Mouse (Mus musculus): Measurements from ENCODE around the gene 4632433K11Rik. TPM values are rescaled to one million over a fixed set of nuclear protein-coding genes. Genes with fewer than 3 reads are reported as not detected.

Gene 4632433K11Rik
- polyA plus RNA-seq, 1 experiment from 2014 or later, result not detected

DNA sequence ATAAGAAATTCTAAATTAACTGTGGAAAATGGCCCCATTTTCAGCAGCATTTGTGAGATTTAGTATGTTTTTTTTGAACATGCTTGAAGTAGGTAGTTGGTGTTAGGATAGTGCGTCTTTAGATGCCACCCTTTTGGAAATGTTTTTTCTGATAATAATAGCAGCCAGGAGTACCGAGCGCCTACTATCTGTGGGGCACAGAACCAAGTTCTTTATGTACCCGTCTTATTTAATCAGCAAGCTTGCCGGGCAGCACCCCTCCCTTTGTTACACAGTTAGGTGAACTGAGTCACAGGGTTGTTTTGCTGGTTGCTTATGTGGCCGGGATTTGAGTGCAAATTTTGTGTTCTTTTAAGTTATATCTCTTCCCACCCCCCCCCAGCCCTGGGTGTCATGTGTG, 47.3 kb downstream of the 4632433K11Rik start:
- H3K36me3 ChIP-seq, result peaks cover 30% of the 10 kb centered on the region
- peak overlapping the region; percentile 100 for H3K9ac ChIP-seq
- H3K4me1 ChIP-seq (replicated peaks), result peaks cover 36% of the 10 kb centered on the region
- H3K4me2 ChIP-seq, result peak overlapping the region; percentile 86
- peak overlapping the region; percentile 100 for H3K4me3 ChIP-seq
- H3K9me3 ChIP-seq, result no peaks in the 10 kb centered on the region
- H3K27ac ChIP-seq (replicated peaks), result no peak overlapping the region
- no peaks in the 10 kb centered on the region for H3K27me3 ChIP-seq
- no peak for ATAC-seq (ENCODE audit: low FRiP score, low read depth)
- WGBS, result 78% methylated on average over 6 of the region's 6 CpGs

DNA sequence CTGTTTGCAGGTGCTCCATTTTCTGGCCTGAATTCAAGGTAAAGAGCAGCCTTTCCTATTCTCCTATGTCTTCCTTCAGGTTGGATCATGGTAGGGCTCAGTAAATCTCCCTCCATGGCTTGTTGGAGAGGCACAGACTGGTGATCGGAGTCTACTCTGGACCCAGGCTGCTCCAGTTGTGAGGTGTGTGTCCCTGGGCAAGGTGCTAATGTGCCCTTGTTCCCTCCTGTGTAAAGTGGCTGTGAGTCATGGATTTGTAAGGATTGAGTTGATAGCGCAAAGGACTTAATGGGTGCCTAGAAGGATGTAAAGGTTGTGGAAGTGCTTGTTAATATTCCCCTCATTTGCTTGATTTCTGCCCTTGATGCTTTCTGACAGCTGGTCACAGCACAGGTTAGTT, 48.0 kb downstream of the 4632433K11Rik start:
- no peak for ATAC-seq (ENCODE audit: low FRiP score, low read depth)
- Histone ChIP-seq H3K4me2 (peak overlapping the region; percentile 86), H3K9me3 (no peaks in the 10 kb centered on the region), H3K9ac (no peak overlapping the region), H3K36me3 (peaks cover 23% of the 10 kb centered on the region), H3K4me3 (no peak overlapping the region), H3K27me3 (no peaks in the 10 kb centered on the region), H3K4me1 (replicated peaks) (peaks cover 36% of the 10 kb centered on the region), H3K27ac (replicated peaks) (no peak overlapping the region)
- 96% methylated on average over 2 of the region's 2 CpGs for WGBS

DNA sequence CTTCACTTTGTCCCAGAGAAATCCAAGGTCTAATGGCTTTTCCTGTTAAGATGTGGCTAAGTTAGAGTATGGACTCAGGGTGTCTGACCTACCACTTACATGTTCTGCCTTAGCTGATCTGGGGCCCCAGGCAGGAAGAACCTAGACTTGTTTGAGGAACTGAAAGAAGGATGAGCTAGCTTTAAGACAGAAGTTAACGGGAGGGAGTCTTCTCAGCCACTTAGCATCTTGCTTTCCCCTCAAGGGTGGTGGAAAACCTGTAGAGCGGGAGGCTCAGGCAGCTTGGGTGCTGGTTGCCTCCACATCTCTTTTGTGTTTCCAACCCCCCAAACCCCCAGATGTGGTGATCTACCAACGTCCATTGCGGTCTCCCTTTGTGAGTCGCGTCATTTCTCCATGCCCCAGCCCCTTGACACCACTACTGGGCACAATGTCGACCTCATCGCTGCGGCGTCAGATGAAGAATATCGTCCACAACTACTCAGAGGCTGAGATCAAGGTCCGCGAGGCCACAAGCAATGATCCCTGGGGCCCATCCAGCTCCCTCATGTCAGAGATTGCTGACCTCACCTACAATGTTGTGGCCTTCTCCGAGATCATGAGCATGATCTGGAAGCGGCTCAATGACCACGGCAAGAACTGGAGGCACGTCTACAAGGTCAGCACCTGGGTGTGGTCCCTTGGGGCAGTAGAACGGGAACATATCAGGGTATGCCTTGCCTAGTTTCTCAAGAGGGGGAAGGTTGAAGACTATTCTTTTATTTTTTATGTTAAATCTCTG, 49.6 kb downstream of the 4632433K11Rik start:
- no peak overlapping the region for H3K4me2 ChIP-seq
- no peaks in the 10 kb centered on the region for H3K27me3 ChIP-seq
- no peaks in the 10 kb centered on the region for H3K9me3 ChIP-seq
- no peak for ATAC-seq (ENCODE audit: low FRiP score, low read depth)
- WGBS, result 94% methylated on average over 18 of the region's 18 CpGs
- no peak overlapping the region for H3K4me3 ChIP-seq
- peaks cover 11% of the 10 kb centered on the region for H3K36me3 ChIP-seq
- H3K4me1 ChIP-seq (replicated peaks), result peaks cover 36% of the 10 kb centered on the region
- no peak overlapping the region for H3K9ac ChIP-seq
- H3K27ac ChIP-seq (replicated peaks), result no peak overlapping the region

Other genes starting within 250 kb of the 4632433K11Rik start
- gene Tmem238, start 244.5 kb upstream of the 4632433K11Rik start, polyA plus RNA-seq (2015; fragmentation: Nextera tagmentation; extraction: Ambion mirVana), result 5.9 and 6.3 TPM in 2 replicates
- gene Rpl28, start 241.2 kb upstream of the 4632433K11Rik start, polyA plus RNA-seq (2015; fragmentation: Nextera tagmentation; extraction: Ambion mirVana), result 212 and 228 TPM in 2 replicates
- 269 and 295 TPM in 2 replicates for gene Ube2s, start 221.5 kb upstream of the 4632433K11Rik start, polyA plus RNA-seq (2015; fragmentation: Nextera tagmentation; extraction: Ambion mirVana)
- gene Shisa7, start 189.4 kb upstream of the 4632433K11Rik start, polyA plus RNA-seq (2015; fragmentation: Nextera tagmentation; extraction: Ambion mirVana), result 10.8 and 12.8 TPM in 2 replicates
- 3.2 and 4.1 TPM in 2 replicates for gene Isoc2b, start 163.9 kb upstream of the 4632433K11Rik start, polyA plus RNA-seq (2015; fragmentation: Nextera tagmentation; extraction: Ambion mirVana)
- gene Isoc2a, start 157.0 kb upstream of the 4632433K11Rik start, polyA plus RNA-seq (2015; fragmentation: Nextera tagmentation; extraction: Ambion mirVana), result 0.75 and 0.77 TPM in 2 replicates
- 0.45 and 0.47 TPM in 2 replicates for gene Gm36210, start 127.6 kb upstream of the 4632433K11Rik start, polyA plus RNA-seq (2015; fragmentation: Nextera tagmentation; extraction: Ambion mirVana)
- gene Zfp628, start 118.9 kb upstream of the 4632433K11Rik start, polyA plus RNA-seq (2015; fragmentation: Nextera tagmentation; extraction: Ambion mirVana), result 3.5 and 4.2 TPM in 2 replicates
- 35.3 and 35.8 TPM in 2 replicates for gene Nat14, start 112.1 kb upstream of the 4632433K11Rik start, polyA plus RNA-seq (2015; fragmentation: Nextera tagmentation; extraction: Ambion mirVana)
- 1.2 and 1.3 TPM in 2 replicates for gene Ssc5d, start 108.3 kb upstream of the 4632433K11Rik start, polyA plus RNA-seq (2015; fragmentation: Nextera tagmentation; extraction: Ambion mirVana)
- 0.12 and 0.18 TPM in 2 replicates for gene Sbk2, start 69.7 kb upstream of the 4632433K11Rik start, polyA plus RNA-seq (2015; fragmentation: Nextera tagmentation; extraction: Ambion mirVana)
- gene Sbk3, start 63.0 kb upstream of the 4632433K11Rik start, polyA plus RNA-seq (2015; fragmentation: Nextera tagmentation; extraction: Ambion mirVana), result 0.49 and 0.62 TPM in 2 replicates
- 60.3 and 66.8 TPM in 2 replicates for gene Zfp579, start 38.0 kb upstream of the 4632433K11Rik start, polyA plus RNA-seq (2015; fragmentation: Nextera tagmentation; extraction: Ambion mirVana)
- 8.1 and 9.2 TPM in 2 replicates for gene Zfp524, start 19.7 kb upstream of the 4632433K11Rik start, polyA plus RNA-seq (2015; fragmentation: Nextera tagmentation; extraction: Ambion mirVana)
- gene Fiz1, start 19.4 kb upstream of the 4632433K11Rik start, polyA plus RNA-seq (2015; fragmentation: Nextera tagmentation; extraction: Ambion mirVana), result 41.9 and 44.6 TPM in 2 replicates
- 1.2 TPM in 1 of 2 replicates, not detected in the other for gene Gm44973, start 18.6 kb upstream of the 4632433K11Rik start, polyA plus RNA-seq (2015; fragmentation: Nextera tagmentation; extraction: Ambion mirVana)
- gene Zfp865, start 13.7 kb upstream of the 4632433K11Rik start, polyA plus RNA-seq (2015; fragmentation: Nextera tagmentation; extraction: Ambion mirVana), result 6.0 and 7.5 TPM in 2 replicates
- 58.8 and 65.2 TPM in 2 replicates for gene Ccdc106, start 13.6 kb upstream of the 4632433K11Rik start, polyA plus RNA-seq (2015; fragmentation: Nextera tagmentation; extraction: Ambion mirVana)
- gene Zfp784, start 4.3 kb downstream of the 4632433K11Rik start, polyA plus RNA-seq (2015; fragmentation: Nextera tagmentation; extraction: Ambion mirVana), result 7.8 and 9.3 TPM in 2 replicates
- gene Zfp580, start 17.4 kb downstream of the 4632433K11Rik start, polyA plus RNA-seq (2015; fragmentation: Nextera tagmentation; extraction: Ambion mirVana), result 90.6 and 113 TPM in 2 replicates
- gene U2af2, start 28.0 kb downstream of the 4632433K11Rik start, polyA plus RNA-seq (2015; fragmentation: Nextera tagmentation; extraction: Ambion mirVana), result 99.8 and 101 TPM in 2 replicates
- gene Epn1, start 46.1 kb downstream of the 4632433K11Rik start, polyA plus RNA-seq (2015; fragmentation: Nextera tagmentation; extraction: Ambion mirVana), result 105 and 118 TPM in 2 replicates
- gene Rfpl4, start 82.8 kb downstream of the 4632433K11Rik start, polyA plus RNA-seq (2015; fragmentation: Nextera tagmentation; extraction: Ambion mirVana), result not detected in 2 replicates
- gene Rasl2-9, start 91.8 kb downstream of the 4632433K11Rik start, polyA plus RNA-seq (2015; fragmentation: Nextera tagmentation; extraction: Ambion mirVana), result 0.31 and 1.0 TPM in 2 replicates
- not detected in 2 replicates for gene Vmn1r55, start 115.6 kb downstream of the 4632433K11Rik start, polyA plus RNA-seq (2015; fragmentation: Nextera tagmentation; extraction: Ambion mirVana)
- gene Vmn1r56, start 162.6 kb downstream of the 4632433K11Rik start, polyA plus RNA-seq (2015; fragmentation: Nextera tagmentation; extraction: Ambion mirVana), result not detected in 2 replicates
- gene Vmn1r57, start 184.4 kb downstream of the 4632433K11Rik start, polyA plus RNA-seq (2015; fragmentation: Nextera tagmentation; extraction: Ambion mirVana), result not detected in 2 replicates

Measured in hindbrain, embryonic 15.5 days (tissue).